Mouse (Mus musculus) forebrain, embryonic 16.5 days (tissue): Measurements from ENCODE around the gene Zswim3. TPM values are rescaled to one million over a fixed set of nuclear protein-coding genes. Genes with fewer than 3 reads are reported as not detected.

Source experiments
- ATAC-seq: fragments of 200-750 bp; cut with Nextera tagmentation; 2 replicates; pipeline ENCODE4 v1.8.0; 2017; ENCODE audit warnings: mild to moderate bottlenecking, moderate library complexity
- H3K27ac ChIP-seq: fragments of 300-500 bp; sonication (generic); 2 replicates; pipeline ENCODE4 v1.5.1; 2014; ENCODE audit warnings: low read length, control low read depth
- H3K27me3 ChIP-seq: fragments of 300-500 bp; sonication (generic); replicated peaks from 2 replicates; pipeline ENCODE4 v1.6.1; 2014; ENCODE audit warnings: low read length; ENCODE audit not compliant: control insufficient read depth, insufficient read depth
- H3K36me3 ChIP-seq: fragments of 300-500 bp; sonication (generic); 2 replicates; pipeline ENCODE4 v1.6.1; 2014; ENCODE audit not compliant: control insufficient read depth, insufficient read depth
- H3K4me1 ChIP-seq: fragments of 300-500 bp; sonication (generic); replicated peaks from 2 replicates; pipeline ENCODE4 v1.6.1; 2014; ENCODE audit warnings: low read length; ENCODE audit not compliant: control insufficient read depth, insufficient read depth
- H3K4me2 ChIP-seq: fragments of 300-500 bp; sonication (generic); 2 replicates; pipeline ENCODE4 v1.6.1; 2014; ENCODE audit warnings: mild to moderate bottlenecking, low read length, control low read depth
- H3K4me3 ChIP-seq: fragments of 300-500 bp; sonication (generic); replicated peaks from 2 replicates; pipeline ENCODE4 v1.5.1; 2014; ENCODE audit warnings: mild to moderate bottlenecking, low read length, control low read depth
- H3K9ac ChIP-seq: fragments of 300-500 bp; sonication (generic); replicated peaks from 2 replicates; pipeline ENCODE4 v1.6.1; 2014; ENCODE audit warnings: low read depth, low read length, control low read depth
- H3K9me3 ChIP-seq: fragments of 300-500 bp; sonication (generic); 2 replicates; pipeline ENCODE4 v1.6.1; 2016; ENCODE audit warnings: low read length; ENCODE audit not compliant: control insufficient read depth
- WGBS: fragments of 180-500 bp; shearing (Covaris S2); extraction: QIAGEN DNeasy Blood & Tissue Kit; methylation state at CpG from one replicate; pipeline ENCODE4 v1.1.7; 2014; 5-methylcytosine and 5-hydroxymethylcytosine counted together
- polyA plus RNA-seq: library from polyadenylated mRNA; unstranded; fragments of >200 nt; fragmentation: Nextera tagmentation; extraction: Ambion mirVana; gene quantifications from 2 replicates; pipeline ENCODE4 v1.2.1, GENCODE M21; 2015

The Zswim3 gene
- polyA plus RNA-seq, 1 experiment from 2014 or later = 15.4 TPM

- no peak for ATAC-seq
- no peak overlapping the region for H3K4me3 ChIP-seq
- no peak overlapping the region for H3K9ac ChIP-seq
- no peaks in the 10 kb centered on the region for H3K36me3 ChIP-seq
- H3K27me3 ChIP-seq = no peaks in the 10 kb centered on the region
- H3K27ac ChIP-seq = no peak overlapping the region
- H3K9me3 ChIP-seq = no peaks in the 10 kb centered on the region
- H3K4me1 ChIP-seq = no peaks in the 10 kb centered on the region
- 85% methylated on average over 7 of the region's 7 CpGs for WGBS
- H3K4me2 ChIP-seq = no peak overlapping the region
Measured at GRCm38 (mm10) chr2:164778809-164779208, 26.1 kb upstream of the Zswim3 start.

GRCm38 (mm10) chr2:164779481-164780086 lies 25.3 kb upstream of the Zswim3 start, which contains the start of gene Tnnc2:
Gene Tnnc2 (minus strand): TSS chr2:164779967.
- 72% methylated on average over 8 of the region's 8 CpGs for WGBS
- H3K4me1 ChIP-seq = no peaks in the 10 kb centered on the region
- H3K9ac ChIP-seq = no peak within 1 kb of the TSS
- H3K9me3 ChIP-seq = no peaks in the 10 kb centered on the region
- no peak for ATAC-seq
- no peak within 1 kb of the TSS for H3K27ac ChIP-seq
- no peak within 1 kb of the TSS for H3K4me2 ChIP-seq
- H3K4me3 ChIP-seq = no peak within 1 kb of the TSS
- H3K36me3 ChIP-seq = no peaks in the 10 kb centered on the region
- no peaks in the 10 kb centered on the region for H3K27me3 ChIP-seq

- H3K9me3 ChIP-seq = no peaks in the 10 kb centered on the region
- 74% methylated on average over 4 of the region's 4 CpGs for WGBS
Measured at GRCm38 (mm10) chr2:164781876-164782275, 23.0 kb upstream of the Zswim3 start.

GRCm38 (mm10) chr2:164783926-164784581 lies 20.8 kb upstream of the Zswim3 start:
- H3K27me3 ChIP-seq = no peaks in the 10 kb centered on the region
- H3K9ac ChIP-seq = no peak overlapping the region
- H3K4me2 ChIP-seq = no peak overlapping the region
- peaks cover 17% of the 10 kb centered on the region for H3K4me1 ChIP-seq
- no peak overlapping the region for H3K27ac ChIP-seq
- no peak for ATAC-seq
- H3K36me3 ChIP-seq = no peaks in the 10 kb centered on the region
- 78% methylated on average over 7 of the region's 7 CpGs for WGBS
- H3K9me3 ChIP-seq = no peaks in the 10 kb centered on the region
- no peak overlapping the region for H3K4me3 ChIP-seq

More at GRCm38 (mm10) chr2:164781876-164782275, 23.0 kb upstream of the Zswim3 start:
- no peak overlapping the region for H3K4me3 ChIP-seq
- no peak overlapping the region for H3K27ac ChIP-seq
- H3K27me3 ChIP-seq = no peaks in the 10 kb centered on the region
- no peak overlapping the region for H3K9ac ChIP-seq
- H3K4me1 ChIP-seq = peaks cover 15% of the 10 kb centered on the region
- no peak for ATAC-seq
- H3K36me3 ChIP-seq = no peaks in the 10 kb centered on the region
- no peak overlapping the region for H3K4me2 ChIP-seq

GRCm38 (mm10) chr2:164784869-164785420 lies 20.0 kb upstream of the Zswim3 start:
- WGBS = 13% methylated on average over 7 of the region's 7 CpGs
- no peaks in the 10 kb centered on the region for H3K36me3 ChIP-seq
- peak overlapping the region; percentile 85 for H3K9ac ChIP-seq
- H3K27me3 ChIP-seq = no peaks in the 10 kb centered on the region
- H3K4me2 ChIP-seq = peak overlapping the region; percentile 89
- H3K4me1 ChIP-seq = peaks cover 17% of the 10 kb centered on the region
- H3K9me3 ChIP-seq = no peaks in the 10 kb centered on the region
- H3K4me3 ChIP-seq = peak overlapping the region; percentile 78
- H3K27ac ChIP-seq = no peak overlapping the region
- ATAC-seq = no peak

GRCm38 (mm10) chr2:164785481-164786387 lies 19.2 kb upstream of the Zswim3 start, which contains the start of gene Snx21:
Gene Snx21 (plus strand): TSS chr2:164785823.
- H3K9me3 ChIP-seq = no peaks in the 10 kb centered on the region
- no peaks in the 10 kb centered on the region for H3K27me3 ChIP-seq
- H3K4me1 ChIP-seq = peaks cover 17% of the 10 kb centered on the region
- H3K27ac ChIP-seq = peak within 1 kb of the TSS; percentile 44
- peak within 1 kb of the TSS; percentile 89 for H3K4me2 ChIP-seq
- ATAC-seq = peak; percentile 90
- peak within 1 kb of the TSS; percentile 85 for H3K9ac ChIP-seq
- WGBS = under 1% methylated on average over 82 of the region's 89 CpGs
- no peaks in the 10 kb centered on the region for H3K36me3 ChIP-seq
- peak within 1 kb of the TSS; percentile 78 for H3K4me3 ChIP-seq

- H3K36me3 ChIP-seq = no peaks in the 10 kb centered on the region
- peak overlapping the region; percentile 85 for H3K9ac ChIP-seq
- no peaks in the 10 kb centered on the region for H3K27me3 ChIP-seq
- peaks cover 17% of the 10 kb centered on the region for H3K4me1 ChIP-seq
- H3K4me3 ChIP-seq = peak overlapping the region; percentile 78
- 10% methylated on average over 15 of the region's 15 CpGs for WGBS
- ATAC-seq = no peak
- H3K9me3 ChIP-seq = no peaks in the 10 kb centered on the region
- peak overlapping the region; percentile 89 for H3K4me2 ChIP-seq
- H3K27ac ChIP-seq = no peak overlapping the region
Measured at GRCm38 (mm10) chr2:164786388-164786885, 18.5 kb upstream of the Zswim3 start.

GRCm38 (mm10) chr2:164787032-164787431 lies 17.9 kb upstream of the Zswim3 start:
- Histone ChIP-seq H3K27ac (no peak overlapping the region), H3K4me1 (peaks cover 17% of the 10 kb centered on the region), H3K4me3 (no peak overlapping the region), H3K9ac (no peak overlapping the region), H3K9me3 (no peaks in the 10 kb centered on the region), H3K4me2 (peak overlapping the region; percentile 89), H3K36me3 (0 out of 2 replicates have a peak, but pooled peaks cover 2% of the 10 kb centered on the region), H3K27me3 (no peaks in the 10 kb centered on the region)
- WGBS = 78% methylated on average over 3 of the region's 3 CpGs
- no peak for ATAC-seq
